Mouse (Mus musculus) right cerebral cortex, postnatal 36 days (tissue): ENCODE results near the gene Spata31d1b.
"Not testable (repeated sequence)": the region's sequence is repeated elsewhere in the genome, so short reads cannot be mapped to it uniquely, and the experiment has no call there.

Source experiments
- DNase-seq, 2 experiments: peaks; one replicate each; pipeline ENCODE4 v3.0.0; 2022; ENCODE audit warnings: low spot score in 2 of 2, mixed read lengths in 1 of 2

Gene Spata31d1b

GRCm38 (mm10) chr13:59711984-59712383, at the start of gene Spata31d1b:
Gene Spata31d1b (plus strand): TSS chr13:59712284.
- DNase-seq = not testable (repeated sequence)

GRCm38 (mm10) chr13:59663939-59664712, 48.0 kb upstream of the Spata31d1b start:
- no peak for DNase-seq

GRCm38 (mm10) chr13:59667763-59668162, 44.3 kb upstream of the Spata31d1b start:
- no peak for DNase-seq

- no peak for DNase-seq
These were observed 43.5 kb upstream of the Spata31d1b start for GRCm38 (mm10) chr13:59668501-59669093.

- peak; percentile 12 to 53 for DNase-seq
These were observed 42.1 kb upstream of the Spata31d1b start for GRCm38 (mm10) chr13:59669946-59670345.

DNA sequence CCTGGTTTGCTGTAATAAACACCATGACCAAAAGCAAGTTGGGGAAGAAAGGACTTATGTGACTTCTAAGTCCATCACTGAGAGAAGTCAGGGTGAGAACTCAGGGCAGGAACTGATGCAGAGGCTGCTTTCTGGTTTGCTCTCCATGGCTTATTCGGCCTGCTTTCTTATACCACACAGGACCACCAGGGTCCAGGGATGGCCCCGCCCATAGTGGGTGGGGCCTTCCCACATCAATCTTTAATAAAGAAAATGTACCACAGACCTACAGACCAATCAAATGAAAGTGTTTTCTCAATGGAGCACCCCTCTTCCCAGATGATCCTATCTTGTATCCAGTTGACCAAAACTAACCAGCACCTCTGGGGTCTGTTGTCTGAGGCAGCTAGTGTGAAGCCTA, 40.6 kb upstream of the Spata31d1b start:
- DNase-seq = no peak

- DNase-seq = no peak
These were observed 39.8 kb upstream of the Spata31d1b start for GRCm38 (mm10) chr13:59672248-59672647.

GRCm38 (mm10) chr13:59673597-59673996, 38.5 kb upstream of the Spata31d1b start:
- DNase-seq = no peak

GRCm38 (mm10) chr13:59674215-59674614, 37.9 kb upstream of the Spata31d1b start:
- no peak for DNase-seq

- no peak for DNase-seq
These were observed 37.3 kb upstream of the Spata31d1b start for GRCm38 (mm10) chr13:59674761-59675150.

DNA sequence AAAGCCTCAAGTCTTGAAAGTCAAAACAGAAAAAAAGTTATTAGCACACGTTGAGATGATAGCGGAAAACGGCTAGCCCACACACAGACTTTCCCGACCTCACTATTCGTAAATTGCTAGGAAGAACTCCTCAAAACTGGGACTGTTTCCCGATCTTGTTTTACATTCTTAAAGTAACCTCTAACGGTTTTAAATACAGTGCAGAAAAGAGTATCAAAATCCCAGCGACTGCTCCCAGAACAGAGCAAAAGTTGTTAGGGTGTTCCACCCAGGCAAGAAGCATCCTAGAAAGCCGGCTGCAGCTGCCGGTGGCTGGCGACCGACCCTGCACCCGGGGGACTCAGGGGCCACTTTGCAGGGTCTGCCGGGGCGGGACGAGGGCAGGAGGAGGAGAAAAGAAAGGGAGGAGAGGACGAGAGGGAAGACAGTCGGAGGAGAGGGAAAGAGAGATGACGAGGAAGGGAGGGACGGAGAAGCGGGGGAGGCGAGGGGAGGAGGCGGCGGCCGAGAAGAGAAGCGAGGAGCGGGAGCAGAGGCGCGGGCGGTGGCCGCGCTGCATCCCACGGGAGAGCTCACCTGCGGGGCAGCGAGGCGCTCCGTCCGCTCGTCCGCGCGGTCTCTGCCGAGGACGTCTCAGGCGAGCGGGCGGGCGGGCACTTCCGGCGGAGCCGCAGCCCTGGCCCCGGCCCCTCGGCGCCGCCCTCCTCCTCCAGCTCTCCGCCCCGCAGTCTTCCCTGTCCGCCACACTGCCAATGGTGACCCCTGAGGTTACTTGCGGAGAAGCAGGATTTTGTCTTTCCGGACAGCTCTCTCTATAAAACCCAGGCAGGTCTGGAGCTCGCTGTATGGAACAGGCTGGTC, 36.7 kb upstream of the Spata31d1b start, which contains the start of gene Golm1:
Golm1 (minus strand) TSS at position 661 of the 861 bp plus-strand sequence.
- DNase-seq = peak in 1 of 2 experiments; percentile 27

GRCm38 (mm10) chr13:59676316-59677229, 35.5 kb upstream of the Spata31d1b start:
- DNase-seq = no peak

- DNase-seq = no peak
These were observed 32.8 kb upstream of the Spata31d1b start for GRCm38 (mm10) chr13:59679306-59679705.

GRCm38 (mm10) chr13:59679908-59680307, 32.2 kb upstream of the Spata31d1b start:
- no peak for DNase-seq

DNA sequence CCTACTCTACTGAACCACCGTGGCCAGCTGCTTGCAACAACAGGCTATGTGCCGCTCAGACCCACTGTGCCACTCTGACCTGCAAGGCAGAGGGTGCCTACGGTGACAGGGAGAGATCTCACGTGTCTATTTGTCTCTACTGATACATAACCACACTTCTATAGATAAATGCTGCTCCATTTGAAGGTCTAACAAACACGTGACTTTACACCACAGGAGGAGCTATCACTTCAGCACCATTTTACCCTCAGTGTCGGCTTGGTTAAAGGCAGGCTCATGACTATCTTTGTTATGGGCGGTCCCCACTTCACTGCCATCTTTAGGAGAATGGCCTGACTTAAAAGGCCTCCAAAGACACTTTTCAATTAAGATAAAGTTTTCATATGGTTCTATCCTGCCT, 29.5 kb upstream of the Spata31d1b start:
- DNase-seq = no peak

GRCm38 (mm10) chr13:59685236-59685635, 26.8 kb upstream of the Spata31d1b start:
- no peak for DNase-seq

DNA sequence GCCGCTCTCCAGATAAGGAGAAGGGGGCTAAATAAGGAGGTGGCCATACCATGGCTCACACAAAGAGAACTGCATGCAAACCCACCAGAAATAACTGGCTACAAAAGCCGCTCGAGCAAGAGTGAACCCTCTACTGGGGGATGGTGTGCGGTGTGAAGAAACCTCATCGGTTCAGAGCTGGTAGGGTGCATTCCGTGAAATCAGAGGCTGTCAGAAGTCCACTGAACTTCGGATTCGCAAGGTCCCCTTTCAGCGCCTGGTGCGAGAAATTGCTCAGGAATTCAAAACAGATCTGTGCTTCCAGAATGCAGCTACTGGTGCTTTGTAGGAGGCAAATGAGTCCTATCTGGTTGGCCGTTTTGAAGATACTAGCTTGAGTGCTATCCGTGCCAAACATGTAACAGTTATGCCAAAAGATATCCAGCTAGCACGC, 23.7 kb upstream of the Spata31d1b start:
- no peak for DNase-seq

DNA sequence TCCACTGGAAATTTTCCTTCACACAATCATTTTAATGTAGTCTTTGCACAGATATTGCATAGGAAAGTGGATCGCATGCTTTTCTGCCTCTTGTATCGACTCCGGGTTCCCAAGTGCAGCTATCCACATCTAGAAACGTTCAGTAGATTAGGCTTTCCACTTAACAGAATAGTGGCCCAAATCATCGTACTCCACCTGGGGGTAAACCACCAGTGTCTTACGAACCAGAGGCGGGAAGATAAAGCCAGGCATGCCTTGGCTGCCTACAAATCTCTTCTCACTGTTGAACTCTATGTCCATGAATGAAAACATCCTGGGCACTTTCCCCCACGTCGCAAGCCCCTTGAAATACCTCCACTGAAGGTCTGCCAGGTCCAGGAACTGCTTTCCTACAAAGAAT, 22.8 kb upstream of the Spata31d1b start:
- no peak for DNase-seq

DNA sequence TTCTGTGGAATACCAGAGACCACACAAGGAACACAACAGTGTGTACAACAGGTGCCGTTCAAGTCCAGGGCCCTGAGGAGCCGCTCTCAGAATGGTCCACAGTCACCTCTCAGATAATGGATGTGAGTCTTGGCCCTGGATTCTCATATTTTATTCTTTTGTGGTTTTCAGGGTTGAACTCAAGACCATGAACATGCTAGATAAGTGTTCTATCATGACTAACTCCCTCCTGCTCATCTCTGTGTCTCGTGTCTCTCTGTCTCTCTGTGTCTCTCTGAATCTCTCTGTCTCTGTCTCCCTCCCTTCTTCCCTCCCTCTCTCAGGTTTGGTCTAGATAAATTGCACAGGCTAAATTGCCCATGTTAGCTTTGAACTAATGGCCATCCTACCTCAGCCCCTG, 22.2 kb upstream of the Spata31d1b start:
- DNase-seq = no peak

DNA sequence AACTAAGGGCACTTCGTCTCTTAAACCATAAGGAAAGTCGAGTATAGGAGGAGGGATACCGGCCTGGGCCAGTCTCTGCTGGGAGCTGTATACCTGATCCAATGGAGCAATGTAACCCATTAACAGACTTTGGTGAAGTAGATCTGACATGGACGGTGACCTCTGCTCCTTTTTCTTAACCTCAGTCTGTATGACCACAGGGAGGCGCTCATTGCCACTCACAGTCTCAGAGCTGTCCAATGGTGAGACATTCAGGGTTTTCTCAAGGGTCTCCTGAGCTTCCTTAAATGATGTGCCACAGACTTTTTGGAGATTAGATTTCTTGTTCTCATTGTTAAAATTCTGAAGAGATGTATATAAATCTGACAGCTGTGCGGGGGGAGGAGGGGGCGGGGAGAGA, 21.5 kb upstream of the Spata31d1b start:
- DNase-seq = no peak

- DNase-seq = no peak
These were observed 20.6 kb upstream of the Spata31d1b start for GRCm38 (mm10) chr13:59691478-59691877.
